Mouse (Mus musculus): ENCODE measurements around the gene Ipo11. TPM values are rescaled to one million over a fixed set of nuclear protein-coding genes. Genes with fewer than 3 reads are reported as not detected.
A peak's percentile ranks its signal among the peaks of the same experiment; 100 is the strongest.

The Ipo11 gene
- polyA plus RNA-seq, 1 experiment = 24.5 TPM

DNA sequence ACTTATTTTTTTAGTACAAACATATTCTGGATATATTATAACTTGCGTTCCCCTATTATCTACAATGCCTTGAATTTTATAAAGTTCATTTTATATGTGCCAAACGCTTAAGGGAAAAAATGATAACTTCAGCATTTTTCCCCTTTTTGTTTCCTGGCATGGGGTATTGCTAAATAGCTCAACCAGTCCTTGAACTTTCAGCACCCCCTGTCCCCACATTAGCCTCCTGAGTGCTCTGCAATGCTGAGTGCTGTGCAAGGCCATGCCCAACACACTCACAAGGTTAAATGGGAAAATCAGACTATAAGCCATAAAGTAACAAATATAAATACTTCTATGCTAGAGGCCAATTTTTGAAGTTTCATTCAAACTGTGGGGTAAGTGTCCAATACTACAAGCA lies 128.4 kb downstream of the Ipo11 start:
- H3K27ac ChIP-seq (ENCODE audit: control insufficient read depth, insufficient read depth, low read depth, low read length, poor library complexity) = no peak overlapping the region
- peaks cover 2% of the 10 kb centered on the region; the same call in 1 of the 2 replicates for H3K4me1 ChIP-seq (ENCODE audit: control insufficient read depth, insufficient read depth, low read length)
- no peak overlapping the region for H3K4me3 ChIP-seq (replicated peaks; ENCODE audit: control insufficient read depth, low read depth, low read length)
- 88% methylated on average over 2 of the region's 2 CpGs for WGBS
- TF ChIP-seq CTCF (IDR thresholded peaks at IDR 0.05; ENCODE audit: control insufficient read depth, insufficient read depth, low read length) (no peak), POLR2A (IDR thresholded peaks at IDR 0.05; ENCODE audit: borderline replicate concordance, control insufficient read depth, low read depth, low read length) (no peak)

DNA sequence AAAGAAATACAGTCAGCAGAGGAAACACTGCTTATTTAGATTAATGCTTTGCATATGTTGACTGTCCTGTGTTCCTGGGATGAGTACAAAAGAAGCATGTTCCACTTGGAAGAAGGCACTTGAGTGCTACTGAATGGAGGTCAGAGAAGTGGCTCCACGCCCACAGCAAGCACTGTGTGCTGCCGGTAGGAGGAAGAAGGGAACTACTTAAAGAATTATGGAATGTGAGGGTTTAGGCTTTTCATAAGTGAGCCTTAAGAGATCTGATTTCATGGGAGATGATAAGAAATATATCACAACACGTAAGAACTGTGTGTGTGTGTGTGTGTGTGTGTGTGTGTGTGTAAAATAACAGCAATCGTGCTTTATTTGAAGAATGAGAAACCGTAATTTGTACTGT lies 129.5 kb downstream of the Ipo11 start:
- WGBS = 89% methylated on average over 5 of the region's 5 CpGs
- TF ChIP-seq CTCF (IDR thresholded peaks at IDR 0.05; ENCODE audit: control insufficient read depth, insufficient read depth, low read length) (no peak), POLR2A (IDR thresholded peaks at IDR 0.05; ENCODE audit: borderline replicate concordance, control insufficient read depth, low read depth, low read length) (no peak)
- Histone ChIP-seq H3K4me1 (ENCODE audit: control insufficient read depth, insufficient read depth, low read length) (no peaks in the 10 kb centered on the region; the same call in 1 of the 2 replicates), H3K27ac (ENCODE audit: control insufficient read depth, insufficient read depth, low read depth, low read length, poor library complexity) (no peak overlapping the region), H3K4me3 (replicated peaks; ENCODE audit: control insufficient read depth, low read depth, low read length) (no peak overlapping the region)

GRCm38 (mm10) chr13:106805146-106805545 lies 131.6 kb downstream of the Ipo11 start:
- TF ChIP-seq POLR2A (IDR thresholded peaks at IDR 0.05; ENCODE audit: borderline replicate concordance, control insufficient read depth, low read depth, low read length) (no peak), CTCF (IDR thresholded peaks at IDR 0.05; ENCODE audit: control insufficient read depth, insufficient read depth, low read length) (no peak)
- 94% methylated on average over 5 of the region's 5 CpGs for WGBS
- no peaks in the 10 kb centered on the region; the same call in 1 of the 2 replicates for H3K4me1 ChIP-seq (ENCODE audit: control insufficient read depth, insufficient read depth, low read length)
- no peak overlapping the region for H3K27ac ChIP-seq (ENCODE audit: control insufficient read depth, insufficient read depth, low read depth, low read length, poor library complexity)
- H3K4me3 ChIP-seq (replicated peaks; ENCODE audit: control insufficient read depth, low read depth, low read length) = no peak overlapping the region

DNA sequence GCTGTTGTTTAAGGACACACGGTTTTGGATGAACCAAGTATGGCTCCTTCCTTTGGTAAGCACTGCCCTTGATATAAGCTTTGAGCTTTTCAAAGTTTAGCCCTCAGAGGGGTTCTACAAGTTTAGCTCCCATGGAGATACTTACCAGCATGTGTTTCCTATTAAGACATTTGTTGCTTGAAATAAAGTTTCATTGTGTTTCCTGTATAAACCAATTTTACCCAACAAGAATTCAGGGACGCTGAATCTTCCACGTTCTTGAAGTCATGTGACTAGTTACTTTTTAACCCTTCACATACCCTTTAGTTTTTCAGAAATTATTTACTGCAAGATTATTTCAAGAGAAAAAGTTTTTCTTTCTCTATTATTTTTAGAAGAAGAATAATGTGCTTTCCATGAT lies 138.7 kb downstream of the Ipo11 start:
- Histone ChIP-seq H3K4me1 (ENCODE audit: control insufficient read depth, insufficient read depth, low read length) (no peaks in the 10 kb centered on the region), H3K4me3 (replicated peaks; ENCODE audit: control insufficient read depth, low read depth, low read length) (no peak overlapping the region), H3K27ac (ENCODE audit: control insufficient read depth, insufficient read depth, low read depth, low read length, poor library complexity) (no peak overlapping the region)
- WGBS = 42% methylated on average over 3 of the region's 3 CpGs
- TF ChIP-seq CTCF (IDR thresholded peaks at IDR 0.05; ENCODE audit: control insufficient read depth, insufficient read depth, low read length) (no peak), POLR2A (IDR thresholded peaks at IDR 0.05; ENCODE audit: borderline replicate concordance, control insufficient read depth, low read depth, low read length) (no peak)

DNA sequence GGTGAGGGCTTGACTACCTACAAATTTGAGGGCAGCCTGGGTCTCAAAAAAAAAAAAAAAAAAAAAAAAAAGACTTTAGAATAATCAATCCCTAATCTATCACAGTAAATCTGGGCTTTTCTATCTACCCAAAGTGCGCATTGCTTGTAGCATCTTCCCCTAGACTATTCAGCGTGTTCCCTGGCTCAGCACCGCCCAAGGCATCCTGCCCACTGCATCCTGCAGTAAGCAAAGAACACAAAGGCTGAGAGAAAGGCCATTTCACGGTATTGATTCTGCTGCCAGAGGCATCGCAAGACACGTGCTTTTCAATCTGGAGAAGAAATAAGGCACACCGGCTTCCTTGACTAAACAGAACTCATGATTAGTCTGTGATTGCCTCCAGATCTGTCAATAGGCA lies 147.9 kb downstream of the Ipo11 start:
- Histone ChIP-seq H3K4me3 (replicated peaks; ENCODE audit: control insufficient read depth, low read depth, low read length) (no peak overlapping the region), H3K27ac (ENCODE audit: control insufficient read depth, insufficient read depth, low read depth, low read length, poor library complexity) (no peak overlapping the region), H3K4me1 (ENCODE audit: control insufficient read depth, insufficient read depth, low read length) (no peaks in the 10 kb centered on the region)
- WGBS = 92% methylated on average over 7 of the region's 7 CpGs
- TF ChIP-seq POLR2A (IDR thresholded peaks at IDR 0.05; ENCODE audit: borderline replicate concordance, control insufficient read depth, low read depth, low read length) = no peak
- no peak for TF ChIP-seq CTCF (IDR thresholded peaks at IDR 0.05; ENCODE audit: control insufficient read depth, insufficient read depth, low read length)

- Histone ChIP-seq H3K4me3 (replicated peaks; ENCODE audit: control insufficient read depth, low read depth, low read length) (no peak overlapping the region), H3K27ac (ENCODE audit: control insufficient read depth, insufficient read depth, low read depth, low read length, poor library complexity) (no peak overlapping the region), H3K4me1 (ENCODE audit: control insufficient read depth, insufficient read depth, low read length) (no peaks in the 10 kb centered on the region)
- WGBS = 85% methylated on average over 10 of the region's 10 CpGs
- no peak for TF ChIP-seq CTCF (IDR thresholded peaks at IDR 0.05; ENCODE audit: control insufficient read depth, insufficient read depth, low read length)
- no peak for TF ChIP-seq POLR2A (IDR thresholded peaks at IDR 0.05; ENCODE audit: borderline replicate concordance, control insufficient read depth, low read depth, low read length)
These were observed 168.0 kb downstream of the Ipo11 start for GRCm38 (mm10) chr13:106768807-106769206.

DNA sequence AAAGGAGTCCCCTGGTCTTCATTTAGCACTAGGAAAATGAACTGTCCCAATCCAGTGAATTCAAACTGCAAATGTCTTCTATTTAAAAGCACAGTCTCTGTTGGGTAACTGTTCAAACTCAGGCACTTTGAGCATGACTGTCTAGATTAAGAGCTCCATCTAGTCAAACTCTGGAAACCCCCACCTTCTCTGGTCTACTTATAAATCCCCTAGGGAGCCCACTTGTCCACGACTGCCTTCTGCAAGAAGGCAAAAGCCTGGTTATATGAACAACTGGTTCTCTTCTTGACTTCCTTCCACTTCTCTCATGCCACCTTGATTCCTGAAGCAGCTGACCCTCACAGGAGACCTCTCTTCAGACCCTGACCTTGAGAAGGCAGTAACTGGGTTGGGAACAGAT lies 174.1 kb downstream of the Ipo11 start:
- Histone ChIP-seq H3K4me1 (ENCODE audit: control insufficient read depth, insufficient read depth, low read length) (peaks cover 8% of the 10 kb centered on the region), H3K27ac (ENCODE audit: control insufficient read depth, insufficient read depth, low read depth, low read length, poor library complexity) (no peak overlapping the region), H3K4me3 (replicated peaks; ENCODE audit: control insufficient read depth, low read depth, low read length) (no peak overlapping the region)
- WGBS = 25% methylated on average over 1 of the region's 1 CpGs
- TF ChIP-seq POLR2A (IDR thresholded peaks at IDR 0.05; ENCODE audit: borderline replicate concordance, control insufficient read depth, low read depth, low read length) (no peak), CTCF (IDR thresholded peaks at IDR 0.05; ENCODE audit: control insufficient read depth, insufficient read depth, low read length) (no peak)

GRCm38 (mm10) chr13:106761661-106762060 lies 175.1 kb downstream of the Ipo11 start:
- WGBS = 94% methylated on average over 1 of the region's 1 CpGs
- Histone ChIP-seq H3K4me1 (ENCODE audit: control insufficient read depth, insufficient read depth, low read length) (peaks cover 8% of the 10 kb centered on the region), H3K4me3 (replicated peaks; ENCODE audit: control insufficient read depth, low read depth, low read length) (no peak overlapping the region), H3K27ac (ENCODE audit: control insufficient read depth, insufficient read depth, low read depth, low read length, poor library complexity) (no peak overlapping the region)
- no peak for TF ChIP-seq POLR2A (IDR thresholded peaks at IDR 0.05; ENCODE audit: borderline replicate concordance, control insufficient read depth, low read depth, low read length)
- TF ChIP-seq CTCF (IDR thresholded peaks at IDR 0.05; ENCODE audit: control insufficient read depth, insufficient read depth, low read length) = no peak

DNA sequence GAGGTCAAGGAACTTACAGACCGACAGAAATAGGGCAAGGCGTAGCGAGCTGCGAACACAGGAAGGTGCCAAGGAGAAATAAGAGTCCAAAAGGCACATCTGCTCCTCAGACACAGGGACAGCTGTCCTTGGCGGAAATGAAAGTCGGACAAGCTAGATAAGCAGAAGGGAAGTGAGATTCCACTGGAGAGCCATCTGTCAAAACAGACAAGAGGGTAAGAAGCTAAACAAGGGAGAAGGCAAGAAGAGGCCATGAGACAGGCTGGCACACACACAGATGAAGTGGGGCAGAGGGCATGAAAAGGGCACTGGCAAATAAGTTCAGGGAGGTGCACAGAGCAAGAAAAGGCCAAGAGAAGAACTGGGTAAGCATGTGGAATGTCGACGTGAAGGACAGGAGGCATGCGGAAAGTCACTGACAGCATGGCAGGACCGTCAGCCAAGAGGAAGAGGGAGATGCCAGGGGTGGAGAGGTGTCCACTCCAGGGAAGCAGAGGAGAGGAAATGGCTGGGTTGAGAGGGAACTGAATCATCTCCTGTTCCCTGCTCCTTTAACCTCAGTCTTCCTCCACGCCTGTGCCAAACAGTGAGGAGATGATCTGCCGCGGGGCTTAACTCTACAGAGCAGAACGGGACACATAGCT lies 176.4 kb downstream of the Ipo11 start:
- peaks cover 8% of the 10 kb centered on the region for H3K4me1 ChIP-seq (ENCODE audit: control insufficient read depth, insufficient read depth, low read length)
- peak overlapping the region; percentile 67 for H3K27ac ChIP-seq (ENCODE audit: control insufficient read depth, insufficient read depth, low read depth, low read length, poor library complexity)
- TF ChIP-seq CTCF (IDR thresholded peaks at IDR 0.05; ENCODE audit: control insufficient read depth, insufficient read depth, low read length) = no peak
- TF ChIP-seq POLR2A (IDR thresholded peaks at IDR 0.05; ENCODE audit: borderline replicate concordance, control insufficient read depth, low read depth, low read length) = no peak
- peak overlapping the region; percentile 17 for H3K4me3 ChIP-seq (replicated peaks; ENCODE audit: control insufficient read depth, low read depth, low read length)
- 31% methylated on average over 14 of the region's 14 CpGs for WGBS
